Mouse (Mus musculus): ENCODE measurements at regions not wholly inside any gene's neighbourhood (a gene's known extent, or its start where the extent isn't known, plus 50 kb on each side); places are given as distances from the start of the nearest gene placed in this dataset.

GRCm38 (mm10) chr6:22591592-22591991 lies 235.5 kb upstream of the Fam3c start:
- H3K4me2 ChIP-seq (replicated peaks) = no peak overlapping the region
- H3K4me3 ChIP-seq = no peak overlapping the region
- H3K9me3 ChIP-seq = no peaks in the 10 kb centered on the region
- H3K9ac ChIP-seq = no peak overlapping the region
- H3K27me3 ChIP-seq (replicated peaks) = no peaks in the 10 kb centered on the region
- H3K36me3 ChIP-seq = no peaks in the 10 kb centered on the region
- H3K27ac ChIP-seq = no peak overlapping the region
- WGBS = 66% methylated on average over 5 of the region's 5 CpGs
- no peak for ATAC-seq (ENCODE audit: low FRiP score, low read depth)
- no peaks in the 10 kb centered on the region for H3K4me1 ChIP-seq

GRCm38 (mm10) chr6:22584851-22585250 lies 228.8 kb upstream of the Fam3c start:
- H3K4me2 ChIP-seq (replicated peaks) = no peak overlapping the region
- no peak for ATAC-seq (ENCODE audit: low FRiP score, low read depth)
- H3K9ac ChIP-seq = no peak overlapping the region
- H3K4me3 ChIP-seq = no peak overlapping the region
- whole genome bisulfite sequencing = 72% methylated on average over 4 of the region's 4 CpGs
- H3K4me1 ChIP-seq = no peaks in the 10 kb centered on the region
- no peaks in the 10 kb centered on the region for H3K36me3 ChIP-seq
- H3K9me3 ChIP-seq = no peaks in the 10 kb centered on the region
- no peaks in the 10 kb centered on the region for H3K27me3 ChIP-seq (replicated peaks)
- no peak overlapping the region for H3K27ac ChIP-seq

- Histone ChIP-seq H3K4me3 (no peak overlapping the region), H3K9ac (no peak overlapping the region), H3K9me3 (no peaks in the 10 kb centered on the region), H3K27ac (no peak overlapping the region), H3K4me1 (no peaks in the 10 kb centered on the region), H3K4me2 (replicated peaks) (no peak overlapping the region), H3K36me3 (no peaks in the 10 kb centered on the region), H3K27me3 (replicated peaks) (no peaks in the 10 kb centered on the region)
- WGBS = 50% methylated on average over 1 of the region's 1 CpGs
- no peak for ATAC-seq (ENCODE audit: low FRiP score, low read depth)
Measured at GRCm38 (mm10) chr6:22572925-22573324, 216.9 kb upstream of the Fam3c start.

- ATAC-seq (ENCODE audit: low FRiP score, low read depth) = no peak
- H3K27ac ChIP-seq = no peak overlapping the region
Measured at GRCm38 (mm10) chr6:22567891-22568290, 211.8 kb upstream of the Fam3c start.

GRCm38 (mm10) chr6:22548296-22549245 lies 192.5 kb upstream of the Fam3c start:
- H3K36me3 ChIP-seq = no peaks in the 10 kb centered on the region
- H3K4me2 ChIP-seq (replicated peaks) = no peak overlapping the region
- no peak overlapping the region for H3K27ac ChIP-seq
- peak; percentile 53; the same call in 1 of the 2 replicates for ATAC-seq (ENCODE audit: low FRiP score, low read depth)
- no peaks in the 10 kb centered on the region for H3K27me3 ChIP-seq (replicated peaks)
- H3K9ac ChIP-seq = no peak overlapping the region
- H3K4me1 ChIP-seq = no peaks in the 10 kb centered on the region
- H3K9me3 ChIP-seq = no peaks in the 10 kb centered on the region
- 80% methylated on average over 13 of the region's 13 CpGs for WGBS
- H3K4me3 ChIP-seq = no peak overlapping the region

More at GRCm38 (mm10) chr6:22567891-22568290, 211.8 kb upstream of the Fam3c start:
- H3K9ac ChIP-seq = no peak overlapping the region
- no peak overlapping the region for H3K4me2 ChIP-seq (replicated peaks)
- H3K27me3 ChIP-seq (replicated peaks) = no peaks in the 10 kb centered on the region
- no peaks in the 10 kb centered on the region for H3K4me1 ChIP-seq
- no peaks in the 10 kb centered on the region for H3K36me3 ChIP-seq
- H3K4me3 ChIP-seq = no peak overlapping the region
- WGBS = 92% methylated on average over 9 of the region's 9 CpGs
- H3K9me3 ChIP-seq = no peaks in the 10 kb centered on the region

- ATAC-seq (ENCODE audit: low FRiP score, low read depth) = peak; percentile 50; the same call in 1 of the 2 replicates
- H3K4me2 ChIP-seq (replicated peaks) = no peak overlapping the region
- H3K36me3 ChIP-seq = no peaks in the 10 kb centered on the region
- no peaks in the 10 kb centered on the region for H3K27me3 ChIP-seq (replicated peaks)
- H3K4me1 ChIP-seq = no peaks in the 10 kb centered on the region
- no peak overlapping the region for H3K9ac ChIP-seq
- WGBS = 78% methylated on average over 2 of the region's 2 CpGs
- H3K9me3 ChIP-seq = no peaks in the 10 kb centered on the region
- H3K4me3 ChIP-seq = no peak overlapping the region
- H3K27ac ChIP-seq = no peak overlapping the region
Measured at GRCm38 (mm10) chr6:22541603-22542002, 185.6 kb upstream of the Fam3c start.

- no peaks in the 10 kb centered on the region for H3K27me3 ChIP-seq (replicated peaks)
- H3K36me3 ChIP-seq = no peaks in the 10 kb centered on the region
- no peaks in the 10 kb centered on the region for H3K9me3 ChIP-seq
- H3K4me2 ChIP-seq (replicated peaks) = no peak overlapping the region
- H3K4me1 ChIP-seq = no peaks in the 10 kb centered on the region
- H3K4me3 ChIP-seq = no peak overlapping the region
- H3K27ac ChIP-seq = no peak overlapping the region
- H3K9ac ChIP-seq = no peak overlapping the region
- no peak for ATAC-seq (ENCODE audit: low FRiP score, low read depth)
- WGBS = 95% methylated on average over 4 of the region's 4 CpGs
Measured at GRCm38 (mm10) chr6:22538254-22538653, 182.2 kb upstream of the Fam3c start.

- Histone ChIP-seq H3K36me3 (no peaks in the 10 kb centered on the region), H3K27me3 (replicated peaks) (no peaks in the 10 kb centered on the region), H3K9me3 (no peaks in the 10 kb centered on the region), H3K4me3 (no peak overlapping the region), H3K9ac (no peak overlapping the region), H3K27ac (no peak overlapping the region), H3K4me2 (replicated peaks) (no peak overlapping the region), H3K4me1 (no peaks in the 10 kb centered on the region)
- no peak for ATAC-seq (ENCODE audit: low FRiP score, low read depth)
- WGBS = 77% methylated on average over 3 of the region's 3 CpGs
Measured at GRCm38 (mm10) chr6:22524384-22524783, 168.3 kb upstream of the Fam3c start.

GRCm38 (mm10) chr6:22523582-22524234 lies 167.7 kb upstream of the Fam3c start:
- 86% methylated on average over 9 of the region's 9 CpGs for WGBS
- Histone ChIP-seq H3K27ac (no peak overlapping the region), H3K4me3 (no peak overlapping the region), H3K4me1 (no peaks in the 10 kb centered on the region), H3K9ac (no peak overlapping the region), H3K9me3 (no peaks in the 10 kb centered on the region), H3K4me2 (replicated peaks) (no peak overlapping the region), H3K36me3 (no peaks in the 10 kb centered on the region), H3K27me3 (replicated peaks) (no peaks in the 10 kb centered on the region)
- no peak for ATAC-seq (ENCODE audit: low FRiP score, low read depth)

GRCm38 (mm10) chr6:22506871-22507270 lies 150.8 kb upstream of the Fam3c start:
- no peak overlapping the region for H3K9ac ChIP-seq
- no peaks in the 10 kb centered on the region for H3K27me3 ChIP-seq (replicated peaks)
- no peak overlapping the region for H3K4me2 ChIP-seq (replicated peaks)
- WGBS = 83% methylated on average over 1 of the region's 1 CpGs
- no peaks in the 10 kb centered on the region for H3K36me3 ChIP-seq
- H3K4me3 ChIP-seq = no peak overlapping the region
- no peaks in the 10 kb centered on the region for H3K9me3 ChIP-seq
- no peak overlapping the region for H3K27ac ChIP-seq
- no peak for ATAC-seq (ENCODE audit: low FRiP score, low read depth)
- H3K4me1 ChIP-seq = no peaks in the 10 kb centered on the region

- Histone ChIP-seq H3K4me1 (no peaks in the 10 kb centered on the region), H3K27me3 (replicated peaks) (no peaks in the 10 kb centered on the region), H3K36me3 (no peaks in the 10 kb centered on the region), H3K9me3 (no peaks in the 10 kb centered on the region), H3K9ac (no peak overlapping the region), H3K4me3 (no peak overlapping the region), H3K4me2 (replicated peaks) (no peak overlapping the region), H3K27ac (no peak overlapping the region)
- ATAC-seq (ENCODE audit: low FRiP score, low read depth) = no peak
- WGBS = 83% methylated on average over 9 of the region's 9 CpGs
Measured at GRCm38 (mm10) chr6:22497306-22497705, 141.3 kb upstream of the Fam3c start.

GRCm38 (mm10) chr6:22496471-22496870 lies 140.4 kb upstream of the Fam3c start:
- ATAC-seq (ENCODE audit: low FRiP score, low read depth) = no peak
- Histone ChIP-seq H3K27ac (no peak overlapping the region), H3K27me3 (replicated peaks) (no peaks in the 10 kb centered on the region), H3K4me2 (replicated peaks) (no peak overlapping the region), H3K9me3 (no peaks in the 10 kb centered on the region), H3K36me3 (no peaks in the 10 kb centered on the region), H3K4me3 (no peak overlapping the region), H3K4me1 (no peaks in the 10 kb centered on the region), H3K9ac (no peak overlapping the region)
- WGBS = 86% methylated on average over 1 of the region's 1 CpGs
